Mouse (Mus musculus) hindbrain, embryonic 11.5 days (tissue): ENCODE measurements around the gene Unkl. TPM values are rescaled to one million over a fixed set of nuclear protein-coding genes. Genes with fewer than 3 reads are reported as not detected.

Source experiments
- ATAC-seq: fragments of 200-750 bp; cut with Nextera tagmentation; 2 replicates; pipeline ENCODE4 v1.8.0; 2017; ENCODE audit warnings: mild to moderate bottlenecking, moderate TSS enrichment, moderate library complexity; ENCODE audit not compliant: low FRiP score
- DNase-seq: peaks from one replicate; pipeline ENCODE4 v3.0.0-alpha.2; 2015; ENCODE audit warnings: low spot score
- H3K27ac ChIP-seq: fragments of 300-500 bp; sonication (generic); 2 replicates; pipeline ENCODE4 v1.5.1; 2014; ENCODE audit warnings: mild to moderate bottlenecking, low read depth, low read length
- H3K27me3 ChIP-seq: fragments of 300-500 bp; sonication (generic); 2 replicates; pipeline ENCODE4 v1.6.1; 2014; ENCODE audit warnings: mild to moderate bottlenecking, low read length, moderate library complexity, mixed read lengths; ENCODE audit not compliant: control insufficient read depth, insufficient read depth
- H3K36me3 ChIP-seq: fragments of 300-500 bp; sonication (generic); 2 replicates; pipeline ENCODE4 v1.6.1; 2014; ENCODE audit warnings: mild to moderate bottlenecking, low read length, moderate library complexity, mixed read lengths; ENCODE audit not compliant: control insufficient read depth, insufficient read depth
- H3K4me1 ChIP-seq: fragments of 300-500 bp; sonication (generic); replicated peaks from 2 replicates; pipeline ENCODE4 v1.6.1; 2014; ENCODE audit warnings: low read length, mixed read lengths; ENCODE audit not compliant: control insufficient read depth, insufficient read depth
- H3K4me2 ChIP-seq: fragments of 300-500 bp; sonication (generic); replicated peaks from 2 replicates; pipeline ENCODE4 v1.6.1; 2014; ENCODE audit warnings: mild to moderate bottlenecking, low read depth, low read length
- H3K4me3 ChIP-seq: fragments of 300-500 bp; sonication (generic); 2 replicates; pipeline ENCODE4 v1.5.1; 2014; ENCODE audit warnings: low read depth, low read length
- H3K9ac ChIP-seq: fragments of 300-500 bp; sonication (generic); 2 replicates; pipeline ENCODE4 v1.6.1; 2014; ENCODE audit warnings: low read depth, low read length
- H3K9me3 ChIP-seq: fragments of 300-500 bp; sonication (generic); 2 replicates; pipeline ENCODE4 v1.6.1; 2016; ENCODE audit warnings: low read length; ENCODE audit not compliant: control insufficient read depth
- WGBS: fragments of 180-500 bp; shearing (Covaris S2); extraction: QIAGEN DNeasy Blood & Tissue Kit; methylation state at CpG from one replicate; pipeline ENCODE4 v1.1.7; 2014; 5-methylcytosine and 5-hydroxymethylcytosine counted together
- polyA plus RNA-seq: library from polyadenylated mRNA; unstranded; fragments of >200 nt; fragmentation: Nextera tagmentation; extraction: Ambion mirVana; gene quantifications from 2 replicates; pipeline ENCODE4 v1.2.1, GENCODE M21; 2014

Gene Unkl
- polyA plus RNA-seq, 1 experiment from 2014 or later = 4.3 TPM

DNA sequence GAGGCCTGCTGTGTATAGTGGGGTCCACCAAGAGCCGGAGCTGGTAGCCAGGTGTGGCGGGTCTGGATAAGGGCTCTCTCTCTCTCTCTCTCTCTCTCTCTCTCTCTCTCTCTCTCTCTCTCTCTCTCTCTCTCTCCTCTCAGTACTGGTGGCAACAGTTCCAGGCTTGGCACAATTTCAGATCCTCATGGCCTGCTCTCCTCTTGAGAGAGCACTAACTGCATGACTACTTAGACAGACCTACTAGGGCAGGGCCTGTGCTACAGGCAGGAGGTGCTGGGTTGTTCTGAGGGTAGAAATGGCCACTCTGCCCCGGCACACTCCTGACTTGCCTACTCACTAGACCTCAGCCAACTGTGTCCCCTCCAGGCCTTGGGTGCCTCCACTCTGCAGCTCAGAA, 15.6 kb upstream of the Unkl start:
- Histone ChIP-seq H3K9me3 (no peaks in the 10 kb centered on the region), H3K27me3 (no peaks in the 10 kb centered on the region), H3K4me1 (no peaks in the 10 kb centered on the region), H3K4me2 (no peak overlapping the region), H3K9ac (no peak overlapping the region), H3K4me3 (no peak overlapping the region), H3K27ac (no peak overlapping the region), H3K36me3 (no peaks in the 10 kb centered on the region)
- ATAC-seq = no peak
- 87% methylated on average over 3 of the region's 3 CpGs for whole genome bisulfite sequencing
- no peak for DNase-seq

DNA sequence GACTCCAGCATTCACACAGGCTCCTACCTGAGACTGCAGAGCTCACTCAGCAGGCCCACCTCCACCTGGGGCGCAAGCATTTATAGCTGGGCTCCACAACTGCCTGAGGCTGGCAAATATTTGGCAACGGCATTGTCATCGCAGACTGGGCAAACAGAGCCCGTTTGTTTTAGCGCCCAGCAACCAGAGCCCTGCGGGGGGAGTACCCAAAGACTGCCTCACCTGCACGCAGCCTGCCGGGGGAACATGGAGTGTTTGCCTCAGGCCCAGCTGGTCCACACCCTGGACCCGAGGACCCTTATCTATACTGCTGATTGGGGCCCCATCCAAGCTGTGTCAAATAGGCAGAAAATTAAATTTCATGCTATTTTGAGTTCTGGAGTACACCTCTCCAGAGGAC, 12.8 kb upstream of the Unkl start, which contains the start of gene Gm38655:
Gm38655 (minus strand) TSS at position 61 of the 400 bp plus-strand sequence.
- no peaks in the 10 kb centered on the region for H3K27me3 ChIP-seq
- no peak within 1 kb of the TSS for H3K4me3 ChIP-seq
- no peak within 1 kb of the TSS for H3K27ac ChIP-seq
- WGBS = 75% methylated on average over 9 of the region's 9 CpGs
- no peaks in the 10 kb centered on the region for H3K9me3 ChIP-seq
- no peaks in the 10 kb centered on the region for H3K4me1 ChIP-seq
- no peak for DNase-seq
- H3K4me2 ChIP-seq = no peak within 1 kb of the TSS
- no peak within 1 kb of the TSS for H3K9ac ChIP-seq
- ATAC-seq = no peak
- H3K36me3 ChIP-seq = no peaks in the 10 kb centered on the region

- H3K4me1 ChIP-seq = no peaks in the 10 kb centered on the region; the same call in 1 of the 2 replicates
- H3K9me3 ChIP-seq = no peaks in the 10 kb centered on the region
- no peak for DNase-seq
- no peak overlapping the region for H3K4me3 ChIP-seq
- H3K4me2 ChIP-seq = no peak overlapping the region
- H3K27ac ChIP-seq = no peak overlapping the region
- H3K27me3 ChIP-seq = no peaks in the 10 kb centered on the region
- no peaks in the 10 kb centered on the region for H3K36me3 ChIP-seq
- H3K9ac ChIP-seq = no peak overlapping the region
- ATAC-seq = no peak
These were observed 5.0 kb upstream of the Unkl start for GRCm38 (mm10) chr17:25183232-25183631.

- peak within 1 kb of the TSS; percentile 86 for H3K27ac ChIP-seq
- peak within 1 kb of the TSS; percentile 92 for H3K4me3 ChIP-seq
- DNase-seq (peak; percentile 100), ATAC-seq (peak; percentile 85)
- no peaks in the 10 kb centered on the region for H3K9me3 ChIP-seq
- under 1% methylated on average over 50 of the region's 50 CpGs for WGBS
- no peaks in the 10 kb centered on the region for H3K27me3 ChIP-seq
- no peaks in the 10 kb centered on the region for H3K36me3 ChIP-seq
- H3K4me2 ChIP-seq = peak within 1 kb of the TSS; percentile 99
- H3K4me1 ChIP-seq = no peaks in the 10 kb centered on the region; the same call in 1 of the 2 replicates
- H3K9ac ChIP-seq = peak within 1 kb of the TSS; percentile 94
These were observed 4.0 kb upstream of the Unkl start, which contains the start of gene BC003965 for GRCm38 (mm10) chr17:25184129-25184691. Gene BC003965 (plus strand): TSS chr17:25184554.

- no peaks in the 10 kb centered on the region for H3K9me3 ChIP-seq
- no peak overlapping the region for H3K27ac ChIP-seq
- 9% methylated on average over 17 of the region's 17 CpGs for WGBS
- peak overlapping the region; percentile 81 for H3K9ac ChIP-seq
- H3K4me3 ChIP-seq = peak overlapping the region; percentile 92
- H3K36me3 ChIP-seq = no peaks in the 10 kb centered on the region
- ATAC-seq (no peak), DNase-seq (peak; percentile 5)
- no peaks in the 10 kb centered on the region for H3K27me3 ChIP-seq
- peaks cover 3% of the 10 kb centered on the region; the same call in 1 of the 2 replicates for H3K4me1 ChIP-seq
- H3K4me2 ChIP-seq = peak overlapping the region; percentile 99
These were observed 3.2 kb upstream of the Unkl start for GRCm38 (mm10) chr17:25184961-25185360.

GRCm38 (mm10) chr17:25187784-25188149, 430 bp upstream of the Unkl start:
- 8% methylated on average over 11 of the region's 11 CpGs for WGBS
- peak overlapping the region; percentile 71; the same call in 1 of the 2 replicates for H3K27ac ChIP-seq

GRCm38 (mm10) chr17:25189091-25189490, 894 bp downstream of the Unkl start:
- DNase-seq (no peak), ATAC-seq (no peak)
- Histone ChIP-seq H3K9ac (peak overlapping the region; percentile 86), H3K4me2 (peak overlapping the region; percentile 86), H3K36me3 (no peaks in the 10 kb centered on the region), H3K4me1 (peaks cover 3% of the 10 kb centered on the region; the same call in 1 of the 2 replicates), H3K27ac (no peak overlapping the region), H3K9me3 (no peaks in the 10 kb centered on the region), H3K4me3 (peak overlapping the region; percentile 85), H3K27me3 (no peaks in the 10 kb centered on the region)
- 3% methylated on average over 16 of the region's 16 CpGs for WGBS

More at GRCm38 (mm10) chr17:25187784-25188149, 430 bp upstream of the Unkl start:
- no peak for ATAC-seq
- Histone ChIP-seq H3K36me3 (no peaks in the 10 kb centered on the region), H3K9ac (peak overlapping the region; percentile 86; the same call in 1 of the 2 replicates), H3K27me3 (no peaks in the 10 kb centered on the region), H3K4me2 (peak overlapping the region; percentile 86), H3K4me3 (peak overlapping the region; percentile 85), H3K4me1 (peaks cover 3% of the 10 kb centered on the region; the same call in 1 of the 2 replicates), H3K9me3 (no peaks in the 10 kb centered on the region)
- DNase-seq = no peak

DNA sequence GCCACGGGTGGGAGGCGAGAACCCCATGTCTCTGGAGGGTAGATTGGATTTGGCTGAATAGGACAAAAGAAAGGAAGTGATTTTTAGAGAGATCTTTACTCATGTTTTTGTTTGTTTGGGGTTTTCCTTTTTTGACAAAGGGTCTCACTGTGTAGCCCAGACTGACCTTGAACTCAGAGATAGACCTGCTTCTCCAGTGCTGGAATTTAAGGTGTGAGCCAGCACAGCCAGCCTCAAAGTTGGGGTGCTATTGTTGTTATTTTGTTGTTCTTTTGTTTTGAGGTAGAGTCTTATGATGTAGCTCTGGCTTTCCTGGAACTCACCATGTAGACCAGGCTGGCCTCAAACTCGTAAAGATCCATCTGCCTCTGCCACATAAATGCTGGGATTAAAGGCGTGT, 14.2 kb downstream of the Unkl start:
- WGBS = 91% methylated on average over 4 of the region's 4 CpGs
- H3K4me3 ChIP-seq = no peak overlapping the region
- H3K4me2 ChIP-seq = no peak overlapping the region
- H3K27me3 ChIP-seq = no peaks in the 10 kb centered on the region
- no peaks in the 10 kb centered on the region for H3K9me3 ChIP-seq
- no peak for ATAC-seq
- DNase-seq = no peak
- H3K36me3 ChIP-seq = 0 out of 2 replicates have a peak, but pooled peaks cover 2% of the 10 kb centered on the region
- H3K27ac ChIP-seq = no peak overlapping the region
- no peaks in the 10 kb centered on the region for H3K4me1 ChIP-seq
- no peak overlapping the region for H3K9ac ChIP-seq

DNA sequence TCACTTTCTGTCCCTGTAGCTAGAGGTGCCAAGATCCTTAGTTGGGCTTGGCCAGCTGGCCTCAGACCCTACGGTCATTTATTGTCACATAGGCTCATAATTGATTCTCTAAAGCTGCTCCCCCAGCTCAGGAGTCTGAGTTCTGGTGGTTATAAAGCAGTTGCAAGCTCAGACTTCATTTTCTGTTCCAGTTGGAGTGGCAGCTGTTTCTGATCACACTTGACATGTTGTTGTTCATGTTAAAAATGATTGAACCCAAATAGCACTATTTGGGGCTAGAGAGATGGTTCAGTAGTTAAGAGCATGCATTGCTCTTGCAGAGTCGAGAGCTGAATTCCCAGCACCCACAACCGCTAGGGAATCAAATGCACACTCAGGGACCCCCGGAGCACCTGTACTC, 21.8 kb downstream of the Unkl start:
- DNase-seq (no peak), ATAC-seq (no peak)
- no peaks in the 10 kb centered on the region for H3K4me1 ChIP-seq
- H3K9me3 ChIP-seq = no peaks in the 10 kb centered on the region
- H3K4me3 ChIP-seq = no peak overlapping the region
- WGBS = 93% methylated on average over 4 of the region's 4 CpGs
- H3K9ac ChIP-seq = no peak overlapping the region
- no peak overlapping the region for H3K27ac ChIP-seq
- no peaks in the 10 kb centered on the region for H3K27me3 ChIP-seq
- 0 out of 2 replicates have a peak, but pooled peaks cover 2% of the 10 kb centered on the region for H3K36me3 ChIP-seq
- no peak overlapping the region for H3K4me2 ChIP-seq
